Mouse (Mus musculus) spleen, adult 2 months (tissue): Measurements from ENCODE around the gene Gmppa.

Experiments used
- CTCF ChIP-seq: fragments of 200-500 bp; IDR thresholded peaks from 2 replicates; pipeline ENCODE4 v1.5.1; 2011; ENCODE audit warnings: mild to moderate bottlenecking, inconsistent platforms; ENCODE audit not compliant: insufficient read depth, insufficient read length, insufficient replicate concordance; ENCODE audit errors: extremely low read depth
- POLR2A ChIP-seq: fragments of 200-500 bp; IDR thresholded peaks from 2 replicates; pipeline ENCODE4 v1.6.1; 2011; ENCODE audit warnings: low read depth, low read length, inconsistent platforms

GRCm38 (mm10) chr1:75463652-75464204, 28.0 kb downstream of the Gmppa start:
- no peak for TF ChIP-seq CTCF
- no peak for TF ChIP-seq POLR2A
